Mouse (Mus musculus) macrophage (primary cell): ENCODE measurements around the gene Ston1. TPM values are rescaled to one million over a fixed set of nuclear protein-coding genes. Genes with fewer than 3 reads are reported as not detected.

Source experiments
- H3K27ac ChIP-seq: fragments of 350-480 bp; formaldehyde crosslinking; 2 replicates; pipeline ENCODE4 v1.9.0; 2021
- H3K36me3 ChIP-seq: fragments of 350-480 bp; formaldehyde crosslinking; 2 replicates; pipeline ENCODE4 v1.9.0; 2021; ENCODE audit errors: inconsistent target
- H3K4me3 ChIP-seq: fragments of 350-480 bp; formaldehyde crosslinking; 2 replicates; pipeline ENCODE4 v1.9.0; 2021; ENCODE audit errors: inconsistent target
- H3K79me2 ChIP-seq: fragments of 350-480 bp; formaldehyde crosslinking; 2 replicates; pipeline ENCODE4 v1.9.0; 2021; ENCODE audit errors: inconsistent target
- WGBS: methylation state at CpG from one replicate; pipeline ENCODE4 v1.1.7; 2026; ENCODE audit warnings: inconsistent platforms; ENCODE audit not compliant: missing documents; 5-methylcytosine and 5-hydroxymethylcytosine counted together
- polyA plus RNA-seq: library from polyadenylated mRNA; stranded (reverse); fragments of 250-400 nt; gene quantifications from 3 replicates; pipeline ENCODE4 v1.2.4, GENCODE M21; 2018; ENCODE audit warnings: inconsistent platforms

Ston1 gene
- polyA plus RNA-seq, 1 experiment from 2014 or later: 0.44 TPM

- Histone ChIP-seq H3K79me2 (no peaks in the 10 kb centered on the region), H3K36me3 (no peaks in the 10 kb centered on the region), H3K4me3 (no peak overlapping the region), H3K27ac (no peak overlapping the region)
- WGBS: 92% methylated on average over 3 of the region's 3 CpGs
These were observed 49.7 kb downstream of the Ston1 start for GRCm38 (mm10) chr17:88647149-88647548.

GRCm38 (mm10) chr17:88652010-88652409 lies 54.5 kb downstream of the Ston1 start:
- no peak overlapping the region for H3K27ac ChIP-seq
- 10% methylated on average over 8 of the region's 9 CpGs for WGBS
- no peak overlapping the region for H3K4me3 ChIP-seq
- H3K79me2 ChIP-seq: no peaks in the 10 kb centered on the region
- no peaks in the 10 kb centered on the region for H3K36me3 ChIP-seq

GRCm38 (mm10) chr17:88652702-88653374 lies 55.4 kb downstream of the Ston1 start:
- H3K79me2 ChIP-seq: no peaks in the 10 kb centered on the region
- H3K27ac ChIP-seq: no peak overlapping the region
- no peak overlapping the region for H3K4me3 ChIP-seq
- 26% methylated on average over 21 of the region's 21 CpGs for WGBS
- H3K36me3 ChIP-seq: no peaks in the 10 kb centered on the region

GRCm38 (mm10) chr17:88653375-88653769 lies 55.9 kb downstream of the Ston1 start:
- 86% methylated on average over 4 of the region's 4 CpGs for WGBS
- Histone ChIP-seq H3K27ac (no peak overlapping the region), H3K79me2 (no peaks in the 10 kb centered on the region)

GRCm38 (mm10) chr17:88658510-88658909 lies 61.0 kb downstream of the Ston1 start:
- Histone ChIP-seq H3K4me3 (no peak overlapping the region), H3K27ac (no peak overlapping the region), H3K79me2 (no peaks in the 10 kb centered on the region), H3K36me3 (no peaks in the 10 kb centered on the region)
- 85% methylated on average over 6 of the region's 6 CpGs for WGBS

More at GRCm38 (mm10) chr17:88653375-88653769, 55.9 kb downstream of the Ston1 start:
- no peak overlapping the region for H3K4me3 ChIP-seq
- H3K36me3 ChIP-seq: no peaks in the 10 kb centered on the region

- Histone ChIP-seq H3K4me3 (no peak overlapping the region), H3K27ac (no peak overlapping the region), H3K36me3 (no peaks in the 10 kb centered on the region), H3K79me2 (no peaks in the 10 kb centered on the region)
- 72% methylated on average over 2 of the region's 2 CpGs for WGBS
These were observed 68.6 kb downstream of the Ston1 start for GRCm38 (mm10) chr17:88666076-88666475.

GRCm38 (mm10) chr17:88668452-88668851 lies 71.0 kb downstream of the Ston1 start, which contains the start of gene Gtf2a1l:
Gene Gtf2a1l, plus strand, starts transcription at chr17:88668660.
- Histone ChIP-seq H3K79me2 (no peaks in the 10 kb centered on the region), H3K4me3 (no peak within 1 kb of the TSS), H3K36me3 (no peaks in the 10 kb centered on the region), H3K27ac (no peak within 1 kb of the TSS)
- 21% methylated on average over 17 of the region's 21 CpGs for WGBS

GRCm38 (mm10) chr17:88669921-88670320 lies 72.4 kb downstream of the Ston1 start:
- Histone ChIP-seq H3K36me3 (no peaks in the 10 kb centered on the region), H3K79me2 (no peaks in the 10 kb centered on the region), H3K4me3 (no peak overlapping the region), H3K27ac (no peak overlapping the region)
- WGBS: 94% methylated on average over 2 of the region's 2 CpGs

GRCm38 (mm10) chr17:88670800-88671199 lies 73.3 kb downstream of the Ston1 start:
- no peaks in the 10 kb centered on the region for H3K36me3 ChIP-seq
- H3K4me3 ChIP-seq: no peak overlapping the region
- WGBS: 90% methylated on average over 4 of the region's 4 CpGs
- no peak overlapping the region for H3K27ac ChIP-seq
- H3K79me2 ChIP-seq: no peaks in the 10 kb centered on the region

GRCm38 (mm10) chr17:88675310-88676309 lies 78.1 kb downstream of the Ston1 start:
- no peak overlapping the region for H3K4me3 ChIP-seq
- no peaks in the 10 kb centered on the region for H3K79me2 ChIP-seq
- no peak overlapping the region for H3K27ac ChIP-seq
- 94% methylated on average over 22 of the region's 23 CpGs for WGBS
- H3K36me3 ChIP-seq: no peaks in the 10 kb centered on the region

- Histone ChIP-seq H3K27ac (no peak overlapping the region), H3K36me3 (no peaks in the 10 kb centered on the region), H3K79me2 (no peaks in the 10 kb centered on the region), H3K4me3 (no peak overlapping the region)
- WGBS: 93% methylated on average over 11 of the region's 11 CpGs
These were observed 90.7 kb downstream of the Ston1 start for GRCm38 (mm10) chr17:88688226-88688625.

- H3K79me2 ChIP-seq: no peaks in the 10 kb centered on the region
- no peak overlapping the region for H3K27ac ChIP-seq
- no peak overlapping the region for H3K4me3 ChIP-seq
- H3K36me3 ChIP-seq: no peaks in the 10 kb centered on the region
- WGBS: 94% methylated on average over 9 of the region's 9 CpGs
These were observed 99.3 kb downstream of the Ston1 start for GRCm38 (mm10) chr17:88696656-88697333.

- Histone ChIP-seq H3K4me3 (no peak overlapping the region), H3K27ac (no peak overlapping the region), H3K79me2 (no peaks in the 10 kb centered on the region), H3K36me3 (no peaks in the 10 kb centered on the region)
These were observed 103.4 kb downstream of the Ston1 start for GRCm38 (mm10) chr17:88700901-88701300.

- Histone ChIP-seq H3K36me3 (no peaks in the 10 kb centered on the region), H3K27ac (no peak overlapping the region), H3K4me3 (no peak overlapping the region), H3K79me2 (no peaks in the 10 kb centered on the region)
- 67% methylated on average over 6 of the region's 6 CpGs for WGBS
These were observed 104.9 kb downstream of the Ston1 start for GRCm38 (mm10) chr17:88702345-88702744.
